Mouse (Mus musculus) large intestine, adult 2 months (tissue): ENCODE results near the gene Rc3h2. TPM values are rescaled to one million over a fixed set of nuclear protein-coding genes. Genes with fewer than 3 reads are reported as not detected.
A peak's percentile ranks its signal among the peaks of the same experiment; 100 is the strongest.

Source experiments
- DNase-seq: peaks from one replicate; pipeline ENCODE4 v3.0.0-alpha.2; 2012; ENCODE audit warnings: low read depth, low spot score
- WGBS: fragments of 180-500 bp; shearing (Covaris S2); methylation state at CpG from one replicate; pipeline ENCODE4 v1.1.7; 2018; 5-methylcytosine and 5-hydroxymethylcytosine counted together
- polyA plus RNA-seq: library from polyadenylated mRNA; depleted of rRNA; stranded (reverse); fragments of >200 nt; gene quantifications from 2 replicates; pipeline ENCODE4 v1.2.3, GENCODE M21; 2012; rRNA removed

The Rc3h2 gene
- polyA plus RNA-seq = 3.5 and 6.6 TPM in 2 replicates

GRCm38 (mm10) chr2:37422306-37423304, at the start of gene Rc3h2:
Rc3h2 (minus strand) TSS chr2:37422903.
- under 1% methylated on average over 59 of the region's 75 CpGs for WGBS
- peak; percentile 96 for DNase-seq

GRCm38 (mm10) chr2:37466266-37466665, 43.6 kb upstream of the Rc3h2 start:
- DNase-seq = no peak
- 77% methylated on average over 4 of the region's 4 CpGs for WGBS

- no peak for DNase-seq
- WGBS = 97% methylated on average over 4 of the region's 4 CpGs
These were observed 38.0 kb upstream of the Rc3h2 start for GRCm38 (mm10) chr2:37460707-37461106.

- no peak for DNase-seq
- WGBS = 1% methylated on average over 24 of the region's 24 CpGs
These were observed 29.7 kb upstream of the Rc3h2 start for GRCm38 (mm10) chr2:37452376-37452760.

- DNase-seq = peak; percentile 84
- WGBS = 5% methylated on average over 43 of the region's 44 CpGs
These were observed 29.1 kb upstream of the Rc3h2 start for GRCm38 (mm10) chr2:37451667-37452375.

GRCm38 (mm10) chr2:37442611-37443591, 20.2 kb upstream of the Rc3h2 start, which contains the start of the genes Zbtb26, Zbtb6 and Rabgap1:
Zbtb26 (minus strand) TSS chr2:37443135.
Zbtb6 (minus strand) TSS chr2:37443171.
Rabgap1 (plus strand) TSS chr2:37443279.
- WGBS = 1% methylated on average over 51 of the region's 51 CpGs

GRCm38 (mm10) chr2:37431609-37432008, 8.9 kb upstream of the Rc3h2 start:
- WGBS = 20% methylated on average over 7 of the region's 7 CpGs
- no peak for DNase-seq

More at GRCm38 (mm10) chr2:37442611-37443591, 20.2 kb upstream of the Rc3h2 start, which contains the start of the genes Zbtb26, Zbtb6 and Rabgap1:
- peak; percentile 92 for DNase-seq

GRCm38 (mm10) chr2:37430593-37431464, 8.1 kb upstream of the Rc3h2 start:
- under 1% methylated on average over 38 of the region's 38 CpGs for WGBS
- DNase-seq = peak; percentile 85

GRCm38 (mm10) chr2:37423671-37424070, 968 bp upstream of the Rc3h2 start:
- DNase-seq = no peak
- WGBS = 50% methylated on average over 3 of the region's 3 CpGs

DNA sequence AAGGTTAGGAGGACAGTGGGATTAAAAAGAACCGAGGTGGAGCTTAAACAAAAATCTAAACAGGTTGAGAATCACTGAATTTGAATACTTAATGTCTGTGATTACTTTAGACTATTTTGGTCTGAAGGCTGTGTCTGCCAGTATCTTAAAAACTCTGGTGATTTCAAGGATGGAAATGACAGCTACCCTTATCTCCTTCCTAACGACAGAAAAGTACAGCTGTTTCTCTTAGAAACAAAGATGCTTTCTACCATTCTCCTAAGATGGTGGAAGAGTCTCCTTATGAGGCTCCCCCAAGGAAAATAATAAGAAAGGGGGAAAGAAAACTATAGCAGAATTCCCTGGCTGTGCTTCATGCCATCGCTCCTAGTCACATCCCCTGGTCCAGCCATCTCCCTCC, 800 bp downstream of the Rc3h2 start:
- DNase-seq = no peak
- WGBS = 2% methylated on average over 3 of the region's 3 CpGs

DNA sequence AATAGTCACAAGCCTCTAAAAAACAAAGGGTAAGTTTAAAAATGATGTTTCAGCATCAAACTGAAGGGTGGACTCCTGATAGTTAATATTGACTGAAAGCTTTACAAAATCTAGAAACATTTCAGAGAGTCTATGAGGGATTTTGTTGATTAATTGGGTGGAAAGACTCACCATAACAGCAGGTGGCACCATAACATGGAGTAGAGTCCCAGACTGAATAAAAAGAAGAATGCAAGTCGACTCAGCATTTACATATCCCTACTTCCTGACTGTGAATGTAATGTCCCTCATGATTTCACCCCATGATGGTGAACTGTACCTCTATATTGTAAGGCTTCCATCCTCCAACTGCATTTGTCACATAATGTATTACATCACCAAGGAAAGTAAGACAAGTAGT, 27.2 kb downstream of the Rc3h2 start:
- WGBS = 7% methylated on average over 1 of the region's 1 CpGs
- DNase-seq = no peak

GRCm38 (mm10) chr2:37382921-37383320, 39.8 kb downstream of the Rc3h2 start:
- WGBS = 93% methylated on average over 9 of the region's 9 CpGs
- DNase-seq = no peak

DNA sequence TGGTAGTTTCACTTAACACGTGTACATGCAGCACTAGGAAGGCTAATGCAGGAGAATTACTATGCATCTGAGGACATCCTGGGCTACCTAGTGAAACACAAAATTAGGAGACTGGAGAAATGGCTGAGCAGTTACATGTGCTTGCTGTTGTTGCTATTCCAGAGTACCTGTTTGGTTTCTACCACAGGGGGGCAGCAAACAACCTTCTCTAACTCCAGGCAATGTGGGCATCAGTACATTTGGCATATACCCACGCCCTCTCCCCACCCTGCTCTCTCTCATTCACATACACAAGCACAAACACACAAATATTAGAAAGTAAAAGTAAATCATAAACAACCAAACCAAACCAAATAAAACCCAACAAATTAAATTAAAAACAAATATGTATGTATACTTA, 42.5 kb downstream of the Rc3h2 start:
- 48% methylated on average over 2 of the region's 2 CpGs for WGBS
- peak; percentile 19 for DNase-seq

DNA sequence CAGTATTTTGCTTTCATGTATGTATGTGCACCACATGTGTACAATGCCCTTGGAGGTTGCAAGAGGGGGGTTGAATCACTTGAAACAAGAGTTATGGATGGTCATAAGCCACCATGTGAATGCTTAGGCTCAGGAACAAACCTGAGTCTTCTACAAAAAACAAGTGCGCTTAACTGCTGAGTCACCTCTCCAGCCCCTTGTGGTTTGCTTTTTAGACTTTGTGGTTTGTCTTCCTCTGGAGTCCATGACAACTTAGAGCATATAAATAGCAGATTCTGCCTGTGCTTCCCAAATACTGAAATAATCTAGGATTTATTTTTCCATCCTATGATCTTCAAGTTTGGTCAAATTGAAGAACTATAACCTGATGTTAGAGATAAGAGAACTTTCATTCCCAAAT, 46.7 kb downstream of the Rc3h2 start:
- 92% methylated on average over 1 of the region's 1 CpGs for WGBS
- no peak for DNase-seq

DNA sequence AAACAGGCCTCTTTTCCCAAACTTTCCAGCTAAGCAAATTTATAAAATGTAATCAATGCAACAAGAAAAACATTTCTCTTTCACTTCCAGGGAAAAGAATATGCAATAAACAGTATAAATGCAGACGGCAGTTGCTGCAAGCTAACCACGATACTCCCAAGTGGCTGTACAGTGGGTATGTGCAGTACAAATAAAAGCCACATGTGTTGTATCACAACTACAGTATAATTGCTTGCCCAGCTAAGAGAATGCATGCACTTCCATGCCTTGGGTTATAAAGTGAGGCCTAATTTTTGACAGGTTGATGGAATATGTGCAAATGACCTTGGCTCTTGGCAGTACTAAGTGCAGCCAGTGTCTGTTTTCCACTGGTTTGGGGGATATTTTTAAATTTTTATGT, 52.1 kb downstream of the Rc3h2 start:
- 84% methylated on average over 2 of the region's 2 CpGs for WGBS
- DNase-seq = no peak

DNA sequence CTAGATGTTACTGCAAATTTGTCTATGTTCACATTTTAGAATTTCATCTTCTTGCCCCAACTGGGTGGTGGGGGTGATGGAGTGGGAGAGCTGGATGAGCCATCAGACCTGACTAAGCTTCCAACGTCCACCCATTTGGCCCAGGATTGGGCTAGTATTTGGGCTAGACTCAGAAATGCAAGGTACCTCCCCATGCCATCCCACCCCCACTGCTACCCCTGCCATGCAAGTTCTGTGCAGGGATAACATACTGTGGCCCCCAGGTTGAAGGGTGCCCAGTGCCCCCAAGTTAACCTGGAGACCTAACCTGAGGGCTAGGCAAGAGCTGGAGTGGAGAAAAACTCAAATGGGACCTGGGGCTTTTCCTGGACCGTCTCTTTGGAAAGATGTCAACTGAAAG, 62.8 kb downstream of the Rc3h2 start:
- 95% methylated on average over 2 of the region's 2 CpGs for WGBS
- no peak for DNase-seq

DNA sequence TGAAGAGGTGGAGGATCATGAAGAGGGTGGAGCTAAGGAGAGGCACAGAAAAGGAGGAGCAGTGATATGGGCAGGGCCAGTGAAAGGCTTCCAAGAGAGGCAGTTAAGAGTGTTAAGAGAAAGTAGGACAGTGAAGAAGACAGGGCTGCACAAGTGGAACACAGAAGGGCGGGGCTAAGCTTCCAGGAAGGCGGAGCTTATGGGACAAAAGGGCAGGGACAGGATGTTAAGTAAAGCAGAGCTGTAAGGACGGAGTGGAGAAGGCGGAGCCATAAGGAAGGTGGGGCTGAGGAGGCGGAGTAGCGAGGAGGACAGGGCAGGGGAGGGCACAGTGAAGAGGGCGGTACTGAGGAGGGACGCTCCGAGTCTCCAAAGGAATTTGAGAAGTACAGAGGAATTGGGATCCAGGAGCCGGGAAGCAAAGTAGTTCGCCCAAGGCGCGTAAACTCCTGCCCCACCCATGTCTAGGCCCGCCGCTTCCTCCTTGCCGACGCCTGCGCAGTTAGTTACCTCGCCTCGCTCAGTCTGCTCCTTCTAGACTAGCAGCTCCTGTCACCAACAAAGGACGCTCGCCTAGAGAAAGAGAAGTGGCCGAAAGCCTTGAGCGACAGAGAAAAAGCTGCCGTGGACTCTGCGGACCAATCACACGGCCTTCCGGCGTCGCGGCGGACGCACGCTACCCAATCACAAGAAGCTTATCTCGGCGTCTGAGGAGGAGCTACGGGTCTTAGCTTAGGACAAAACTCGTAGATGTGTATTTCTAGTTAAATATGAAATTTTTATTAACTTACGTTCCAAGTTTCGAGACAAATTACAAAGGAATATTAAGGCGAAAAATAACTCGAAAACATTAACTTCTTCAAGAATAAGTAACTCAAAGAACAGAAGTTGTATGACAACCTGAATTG, 63.8 kb downstream of the Rc3h2 start, which contains the start of gene Pdcl:
TSS of gene Pdcl (minus strand) at position 700 of the 908 bp plus-strand sequence.
- peak; percentile 99 for DNase-seq
- WGBS = under 1% methylated on average over 41 of the region's 42 CpGs
